Mouse (Mus musculus) 3T3-L1 (cell line): ENCODE results near the gene Trir.

Experiments
- DNase-seq: peaks from one replicate; pipeline ENCODE4 v3.0.0-alpha.2; 2015; ENCODE audit warnings: low read depth, low spot score

Gene Trir

GRCm38 (mm10) chr8:85026670-85027515 lies at the start of gene Trir:
Gene Trir, plus strand, starts transcription at chr8:85026823.
- peak; percentile 99 for DNase-seq

GRCm38 (mm10) chr8:84977435-84978247 lies 49.0 kb upstream of the Trir start:
- DNase-seq, result peak; percentile 78

- DNase-seq, result peak; percentile 96
These were observed 48.2 kb upstream of the Trir start, which contains the start of gene Junb for GRCm38 (mm10) chr8:84978248-84978940. Gene Junb, minus strand, starts transcription at chr8:84978718.

- peak; percentile 99 for DNase-seq
These were observed 46.8 kb upstream of the Trir start for GRCm38 (mm10) chr8:84979599-84980421.

- DNase-seq, result peak; percentile 98
These were observed 45.8 kb upstream of the Trir start for GRCm38 (mm10) chr8:84980622-84981358.

- DNase-seq, result peak; percentile 15
These were observed 44.8 kb upstream of the Trir start for GRCm38 (mm10) chr8:84981644-84982498.

GRCm38 (mm10) chr8:84982499-84983011 lies 44.1 kb upstream of the Trir start:
- peak; percentile 36 for DNase-seq

- DNase-seq, result no peak
These were observed 42.2 kb upstream of the Trir start for GRCm38 (mm10) chr8:84984294-84985048.

- DNase-seq, result peak; percentile 57
These were observed 41.5 kb upstream of the Trir start for GRCm38 (mm10) chr8:84985049-84985683.

- peak; percentile 81 for DNase-seq
These were observed 40.8 kb upstream of the Trir start for GRCm38 (mm10) chr8:84985684-84986378.

- DNase-seq, result peak; percentile 35
These were observed 40.2 kb upstream of the Trir start for GRCm38 (mm10) chr8:84986379-84986945.

- DNase-seq, result no peak
These were observed 39.2 kb upstream of the Trir start for GRCm38 (mm10) chr8:84987388-84987787.

GRCm38 (mm10) chr8:84987903-84988302 lies 38.7 kb upstream of the Trir start:
- peak; percentile 42 for DNase-seq

- DNase-seq, result peak; percentile 73
These were observed 37.3 kb upstream of the Trir start for GRCm38 (mm10) chr8:84989311-84989731.

GRCm38 (mm10) chr8:84989810-84990209 lies 36.8 kb upstream of the Trir start:
- peak; percentile 98 for DNase-seq

GRCm38 (mm10) chr8:84990349-84990748 lies 36.3 kb upstream of the Trir start, which contains the start of gene Hook2:
Gene Hook2, plus strand, starts transcription at chr8:84990603.
- peak; percentile 100 for DNase-seq

- no peak for DNase-seq
These were observed 35.8 kb upstream of the Trir start for GRCm38 (mm10) chr8:84990836-84991235.
